Mouse (Mus musculus) megakaryocyte, embryonic 14.5 days (primary cell): ENCODE measurements around the gene Rxrb.

Source experiments
- FLI1 ChIP-seq: IDR thresholded peaks from 2 replicates; pipeline ENCODE4 v1.6.1; 2012; ENCODE audit warnings: low read length, inconsistent platforms, mixed read lengths
- GATA1 ChIP-seq: IDR thresholded peaks from 3 replicates; pipeline ENCODE4 v1.6.1; 2012; ENCODE audit warnings: mixed read lengths, low read length, inconsistent platforms, borderline replicate concordance

DNA sequence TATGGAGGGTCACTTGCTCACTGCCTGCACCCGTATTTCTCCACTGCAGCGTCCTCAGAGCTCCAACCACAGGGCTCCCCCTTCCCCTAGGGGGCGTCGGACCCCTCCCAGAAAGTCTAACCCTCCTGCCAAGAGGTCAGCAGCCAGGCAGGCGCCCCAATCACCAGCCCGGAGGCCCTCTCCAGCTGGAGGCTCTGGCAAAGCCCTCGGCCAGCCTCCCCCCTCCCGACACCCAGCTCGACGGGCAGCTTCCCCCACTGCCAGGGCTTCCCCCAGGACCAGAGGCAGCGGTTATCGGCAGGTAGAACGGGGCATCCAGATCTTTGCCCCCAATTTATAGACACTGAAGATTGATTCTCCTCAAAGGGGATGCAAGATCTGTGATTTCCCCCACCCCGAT is 14.3 kb downstream of the Rxrb start:
- TF ChIP-seq GATA1, result no peak
- no peak for TF ChIP-seq FLI1
